Mouse (Mus musculus) ZHBTc4 (cell line): ENCODE results near the gene Ap5s1.

Experiments used
- DNase-seq: peaks from one replicate; pipeline ENCODE4 v3.0.0-alpha.2; 2011; ENCODE audit warnings: low read depth, low spot score

Ap5s1 gene

GRCm38 (mm10) chr2:131206778-131207177 lies at the start of gene Ap5s1:
Ap5s1 (plus strand) TSS chr2:131207078.
- no peak for DNase-seq

- DNase-seq, result no peak
These were observed 47.4 kb upstream of the Ap5s1 start for GRCm38 (mm10) chr2:131159491-131159910.

GRCm38 (mm10) chr2:131159938-131160581 lies 46.8 kb upstream of the Ap5s1 start, which contains the start of gene 1700037H04Rik:
1700037H04Rik (minus strand) TSS chr2:131160081.
- peak; percentile 99 for DNase-seq

- no peak for DNase-seq
These were observed 46.2 kb upstream of the Ap5s1 start for GRCm38 (mm10) chr2:131160671-131161111.

GRCm38 (mm10) chr2:131163924-131164323 lies 43.0 kb upstream of the Ap5s1 start:
- DNase-seq, result no peak

GRCm38 (mm10) chr2:131166172-131166571 lies 40.7 kb upstream of the Ap5s1 start:
- DNase-seq, result no peak

- DNase-seq, result peak; percentile 13
These were observed 38.9 kb upstream of the Ap5s1 start for GRCm38 (mm10) chr2:131167984-131168383.

- DNase-seq, result peak; percentile 35
These were observed 38.0 kb upstream of the Ap5s1 start for GRCm38 (mm10) chr2:131168914-131169313.

- DNase-seq, result peak; percentile 73
These were observed 35.9 kb upstream of the Ap5s1 start for GRCm38 (mm10) chr2:131170936-131171335.

- peak; percentile 52 for DNase-seq
These were observed 35.3 kb upstream of the Ap5s1 start for GRCm38 (mm10) chr2:131171401-131172104.

- DNase-seq, result no peak
These were observed 34.6 kb upstream of the Ap5s1 start for GRCm38 (mm10) chr2:131172322-131172721.

GRCm38 (mm10) chr2:131174700-131175099 lies 32.2 kb upstream of the Ap5s1 start:
- peak; percentile 86 for DNase-seq

- DNase-seq, result peak; percentile 75
These were observed 31.5 kb upstream of the Ap5s1 start for GRCm38 (mm10) chr2:131175286-131175944.

GRCm38 (mm10) chr2:131175945-131176309 lies 31.0 kb upstream of the Ap5s1 start:
- DNase-seq, result no peak

- peak; percentile 54 for DNase-seq
These were observed 30.4 kb upstream of the Ap5s1 start for GRCm38 (mm10) chr2:131176491-131176890.

GRCm38 (mm10) chr2:131177932-131178331 lies 28.9 kb upstream of the Ap5s1 start:
- no peak for DNase-seq

GRCm38 (mm10) chr2:131178828-131179245 lies 28.0 kb upstream of the Ap5s1 start:
- DNase-seq, result no peak

GRCm38 (mm10) chr2:131179246-131179886 lies 27.5 kb upstream of the Ap5s1 start:
- DNase-seq, result peak; percentile 90

- DNase-seq, result peak; percentile 92
These were observed 26.8 kb upstream of the Ap5s1 start, which contains the start of gene Cenpb for GRCm38 (mm10) chr2:131179990-131180587. Cenpb (minus strand) TSS chr2:131180067.

- no peak for DNase-seq
These were observed 20.5 kb upstream of the Ap5s1 start for GRCm38 (mm10) chr2:131186343-131186742.
